Mouse (Mus musculus) liver, adult 2 months (tissue): ENCODE measurements around the gene Tpbpa. TPM values are rescaled to one million over a fixed set of nuclear protein-coding genes. Genes with fewer than 3 reads are reported as not detected.
"Not testable (repeated sequence)": the region's sequence is repeated elsewhere in the genome, so short reads cannot be mapped to it uniquely, and the experiment has no call there.

Experiments
- DNase-seq: peaks from one replicate; pipeline ENCODE4 v3.0.0-alpha.2; 2011; ENCODE audit warnings: low read depth, low spot score; ENCODE audit errors: extremely low read depth
- H3K27ac ChIP-seq: fragments of 200-500 bp; replicated peaks from 2 replicates; pipeline ENCODE4 v1.5.1; 2012; ENCODE audit warnings: low read depth, mild to moderate bottlenecking, control low read depth, inconsistent platforms, low read length; ENCODE audit not compliant: insufficient read depth
- H3K27me3 ChIP-seq: fragments of 200-500 bp; 2 replicates; pipeline ENCODE4 v1.6.1; 2012; ENCODE audit warnings: mild to moderate bottlenecking, moderate library complexity, low read length, inconsistent platforms; ENCODE audit not compliant: control insufficient read depth, insufficient read depth
- H3K36me3 ChIP-seq: fragments of 200-500 bp; 2 replicates; pipeline ENCODE4 v1.6.1; 2012; ENCODE audit warnings: low read length, inconsistent platforms; ENCODE audit not compliant: control insufficient read depth, insufficient read depth
- H3K4me1 ChIP-seq: fragments of 200-500 bp; 2 replicates; pipeline ENCODE4 v1.6.1; 2011; ENCODE audit warnings: low read length; ENCODE audit not compliant: control insufficient read depth, insufficient read depth
- H3K4me3 ChIP-seq: fragments of 200-500 bp; 2 replicates; pipeline ENCODE4 v1.5.1; 2011; ENCODE audit warnings: low read depth, mild to moderate bottlenecking, control low read depth, low read length, moderate library complexity; ENCODE audit not compliant: insufficient read depth
- H3K79me2 ChIP-seq: fragments of 200-500 bp; 2 replicates; pipeline ENCODE4 v1.6.1; 2012; ENCODE audit warnings: inconsistent platforms, mild to moderate bottlenecking, low read length, moderate library complexity; ENCODE audit not compliant: control insufficient read depth, insufficient read depth
- H3K9ac ChIP-seq: fragments of 200-500 bp; 2 replicates; pipeline ENCODE4 v1.6.1; 2012; ENCODE audit warnings: low read depth, mild to moderate bottlenecking, control low read depth, inconsistent platforms, low read length
- CTCF ChIP-seq: fragments of 200-500 bp; IDR thresholded peaks from 2 replicates; pipeline ENCODE4 v1.5.1; 2011; ENCODE audit warnings: low read depth, low read length, control low read depth
- POLR2A ChIP-seq: fragments of 200-500 bp; IDR thresholded peaks from 2 replicates; pipeline ENCODE4 v1.6.1; 2011; ENCODE audit warnings: low read length, control low read depth; ENCODE audit not compliant: insufficient read depth; ENCODE audit errors: extremely low read depth
- WGBS: fragments of 180-500 bp; shearing (Covaris S2); methylation state at CpG from one replicate; pipeline ENCODE4 v1.1.7; 2018; 5-methylcytosine and 5-hydroxymethylcytosine counted together
- polyA plus RNA-seq: library from polyadenylated mRNA; depleted of rRNA; stranded (reverse); fragments of >200 nt; gene quantifications from 2 replicates; pipeline ENCODE4 v1.2.3, GENCODE M21; 2012; rRNA removed
- total RNA-seq: library from RNA; depleted of rRNA; stranded (reverse); fragments of >200 nt; gene quantifications from 2 replicates; pipeline ENCODE4 v1.2.3, GENCODE M21; 2014; rRNA removed

The Tpbpa gene
- total RNA-seq, result not detected in 2 replicates
- polyA plus RNA-seq, result not detected in 2 replicates

- H3K27ac ChIP-seq, H3K79me2 ChIP-seq, H3K27me3 ChIP-seq, H3K4me1 ChIP-seq, H3K36me3 ChIP-seq, H3K9ac ChIP-seq, DNase-seq, H3K4me3 ChIP-seq: not testable (repeated sequence)
- WGBS, result 72% methylated on average over 3 of the region's 3 CpGs
These were observed at the start of gene Tpbpa for GRCm38 (mm10) chr13:60941884-60942283. Gene Tpbpa (minus strand): TSS chr13:60941984.

DNA sequence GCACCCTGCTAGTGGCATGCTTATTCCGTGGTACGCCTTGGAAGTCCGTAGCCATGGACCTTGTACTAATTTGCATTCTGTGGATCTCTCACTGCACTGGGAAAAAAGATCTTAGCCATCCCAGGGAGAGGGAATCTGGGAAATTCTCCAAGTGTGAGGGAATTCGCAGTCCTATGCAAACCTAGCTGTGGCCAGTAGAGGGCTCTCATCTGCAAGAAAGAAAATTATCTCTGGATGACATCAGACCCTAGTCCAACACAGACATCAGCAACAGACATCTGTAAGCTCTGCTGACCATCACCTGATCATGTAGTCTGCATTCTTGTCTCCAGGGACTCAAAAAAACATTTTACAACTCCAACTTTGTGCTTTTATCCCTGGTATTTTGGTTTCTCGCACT is 45.1 kb upstream of the Tpbpa start:
- WGBS, result 75% methylated on average over 5 of the region's 5 CpGs
- not testable (repeated sequence) for H3K79me2 ChIP-seq, H3K4me1 ChIP-seq, H3K4me3 ChIP-seq, H3K9ac ChIP-seq, DNase-seq, H3K27ac ChIP-seq, H3K36me3 ChIP-seq, H3K27me3 ChIP-seq

DNA sequence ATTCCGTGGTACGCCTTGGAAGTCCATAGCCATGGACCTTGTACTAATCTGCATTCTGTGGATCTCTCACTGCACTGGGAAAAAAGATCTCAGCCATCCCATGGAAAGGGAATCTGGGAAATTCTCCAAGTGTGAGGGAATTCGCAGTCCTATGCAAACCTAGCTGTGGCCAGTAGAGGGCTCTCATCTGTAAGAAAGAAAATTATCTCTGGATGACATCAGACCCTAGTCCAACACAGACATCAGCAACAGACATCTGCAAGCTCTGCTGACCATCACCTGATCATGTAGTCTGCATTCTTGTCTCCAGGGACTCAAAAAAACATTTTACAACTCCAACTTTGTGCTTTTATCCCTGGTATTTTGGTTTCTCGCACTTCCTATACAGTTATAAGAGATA is 30.5 kb upstream of the Tpbpa start:
- not testable (repeated sequence) for H3K4me3 ChIP-seq, H3K27ac ChIP-seq, H3K4me1 ChIP-seq, H3K27me3 ChIP-seq, H3K79me2 ChIP-seq, H3K9ac ChIP-seq, H3K36me3 ChIP-seq
- DNase-seq, result peak; percentile 6
- 67% methylated on average over 4 of the region's 4 CpGs for WGBS

- not testable (repeated sequence) for DNase-seq, H3K4me1 ChIP-seq, H3K27ac ChIP-seq, H3K9ac ChIP-seq, H3K79me2 ChIP-seq, H3K36me3 ChIP-seq, H3K27me3 ChIP-seq, H3K4me3 ChIP-seq
- 26% methylated on average over 5 of the region's 5 CpGs for WGBS
These were observed 22.2 kb upstream of the Tpbpa start for GRCm38 (mm10) chr13:60963985-60964384.

GRCm38 (mm10) chr13:60961706-60962105 is 19.9 kb upstream of the Tpbpa start:
- H3K27me3 ChIP-seq, result no peaks in the 10 kb centered on the region
- DNase-seq, result no peak
- H3K4me3 ChIP-seq, result no peak overlapping the region
- no peaks in the 10 kb centered on the region for H3K36me3 ChIP-seq
- no peak for TF ChIP-seq CTCF
- no peak for TF ChIP-seq POLR2A
- no peaks in the 10 kb centered on the region for H3K79me2 ChIP-seq
- no peaks in the 10 kb centered on the region for H3K4me1 ChIP-seq
- no peak overlapping the region for H3K9ac ChIP-seq
- no peak overlapping the region for H3K27ac ChIP-seq
- WGBS, result 64% methylated on average over 5 of the region's 5 CpGs

- Histone ChIP-seq H3K36me3 (no peaks in the 10 kb centered on the region), H3K9ac (no peak within 1 kb of the TSS), H3K4me1 (peaks cover 2% of the 10 kb centered on the region; the same call in 1 of the 2 replicates), H3K4me3 (no peak within 1 kb of the TSS), H3K27me3 (no peaks in the 10 kb centered on the region), H3K79me2 (no peaks in the 10 kb centered on the region), H3K27ac (no peak within 1 kb of the TSS)
- TF ChIP-seq POLR2A (no peak), CTCF (no peak)
- 42% methylated on average over 5 of the region's 5 CpGs for WGBS
- DNase-seq, result peak; percentile 26
These were observed 5.3 kb downstream of the Tpbpa start, which contains the start of the genes Gm49391 and Ctla2a for GRCm38 (mm10) chr13:60936500-60936901. Gene Gm49391 (minus strand): TSS chr13:60936571. Gene Ctla2a (minus strand): TSS chr13:60936625.

DNA sequence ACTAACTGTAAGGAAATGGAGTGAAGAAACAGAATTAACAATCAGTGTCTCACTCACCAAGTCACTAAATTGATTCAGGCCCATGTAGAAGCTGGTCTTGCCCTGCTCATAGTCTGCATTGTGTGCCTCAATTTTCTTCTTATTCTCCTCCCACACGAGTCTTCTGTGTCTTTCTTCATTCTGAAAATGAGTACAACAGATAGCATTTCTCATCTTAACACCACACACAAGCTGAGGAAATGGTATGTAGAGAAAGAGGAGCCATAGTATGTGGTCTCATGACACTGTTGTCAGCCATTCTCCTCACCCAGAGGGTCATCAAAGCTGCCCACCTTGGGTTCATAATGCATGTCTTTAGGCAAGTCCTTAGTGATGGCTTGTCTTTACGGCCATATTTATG is 6.3 kb downstream of the Tpbpa start, which contains the start of gene Gm49393:
Gm49393 (minus strand) TSS at position 101 of the 400 bp plus-strand sequence.
- DNase-seq, H3K79me2 ChIP-seq, H3K27ac ChIP-seq, H3K9ac ChIP-seq, H3K4me3 ChIP-seq, H3K27me3 ChIP-seq, H3K4me1 ChIP-seq, H3K36me3 ChIP-seq: not testable (repeated sequence)
- 61% methylated on average over 2 of the region's 2 CpGs for WGBS

DNA sequence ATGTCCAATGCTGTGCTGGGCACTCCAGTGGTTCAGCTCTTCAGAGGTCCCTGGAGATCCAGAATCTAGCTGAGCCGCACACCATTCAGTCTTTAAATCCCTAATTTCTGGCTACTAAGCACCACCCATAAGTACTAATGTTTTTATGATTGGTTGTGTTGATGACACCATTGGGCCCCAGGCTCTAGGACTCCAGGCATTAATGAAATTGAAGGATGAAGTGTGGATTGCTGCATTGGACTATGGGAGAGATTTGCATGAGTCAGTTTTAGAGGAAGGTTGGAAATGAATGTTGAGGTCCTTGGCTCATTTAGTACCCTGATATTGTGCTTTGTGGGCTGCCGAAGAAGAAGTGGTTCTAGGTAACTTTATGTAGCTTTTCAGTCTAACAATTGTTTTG is 37.0 kb downstream of the Tpbpa start, which contains the start of gene Tpbpb:
Tpbpb (minus strand) TSS at position 101 of the 400 bp plus-strand sequence.
- not testable (repeated sequence) for H3K79me2 ChIP-seq, H3K27ac ChIP-seq, H3K36me3 ChIP-seq, H3K4me1 ChIP-seq, H3K9ac ChIP-seq, H3K27me3 ChIP-seq, H3K4me3 ChIP-seq, DNase-seq
- WGBS, result 76% methylated on average over 2 of the region's 2 CpGs
